In genomic region chr10:23674633-23675515, GRCm38 (mm10) we compare ENCODE assay signal across 8 mouse cellular contexts.
DNase-seq lines count a peak whose midpoint lies in the region; ATAC-seq lines count a peak whose summit lies in the region.

No protein-coding gene starts in this region.

- intact Hi-C loops in left cerebral cortex, postnatal 14 days (cut with DNase I), result loop anchor here (10.0 kb wide), 1 partner anchor 560 kb away; no protein-coding TSS in a partner anchor
- intact Hi-C loops in heart, postnatal 10 days (cut with DNase I), result no loop called here

- WGBS in forebrain, embryonic 15.5 days, result 9% methylated on average over 16 of the region's 16 CpGs

- DNase-seq in kidney, postnatal 14 days, result peak; percentile 10
- DNase-seq in kidney, adult 11 months, result no peak
- DNase-seq in left cerebral cortex, postnatal 14 days (ENCODE audit: low spot score in 2 of 2), result peak; percentile 51
- DNase-seq in retina, postnatal 7 days (ENCODE audit: low read depth, low spot score), result peak; percentile 17
- no peak for DNase-seq in ovary, postnatal 10 days (ENCODE audit: low spot score)
- DNase-seq in heart, postnatal 10 days, result no peak

- H3K4me3 ChIP-seq in forebrain, embryonic 15.5 days, result peak overlapping the region; percentile 14

- peak overlapping the region; percentile 34 for H3K4me2 ChIP-seq in forebrain, embryonic 15.5 days (replicated peaks)

- no peaks in the 10 kb centered on the region for H3K27me3 ChIP-seq in forebrain, embryonic 15.5 days

- no peaks in the 10 kb centered on the region for H3K9me3 ChIP-seq in forebrain, embryonic 15.5 days

- H3K36me3 ChIP-seq in forebrain, embryonic 15.5 days, result no peaks in the 10 kb centered on the region

- H3K4me1 ChIP-seq in forebrain, embryonic 15.5 days, result peaks cover 14% of the 10 kb centered on the region

- H3K9ac ChIP-seq in forebrain, embryonic 15.5 days (replicated peaks), result peak overlapping the region; percentile 10; the same call in 1 of the 2 replicates

- ATAC-seq in forebrain, embryonic 15.5 days (replicated peaks), result peak; percentile 94
- no peak for ATAC-seq in megakaryocyte progenitor cell, adult 5-6 weeks (replicated peaks; ENCODE audit: poor library complexity)

- peak overlapping the region; percentile 79 for H3K27ac ChIP-seq in forebrain, embryonic 15.5 days (replicated peaks)

Comparison
In these comparisons a context has a peak if more than half of its experiments do, and no peak if none do; other contexts are left out.
1. DNase-seq: peak in kidney, postnatal 14 days (single experiment), left cerebral cortex, postnatal 14 days (2 of 2) and retina, postnatal 7 days (single experiment); none in kidney, adult 11 months (single experiment), ovary, postnatal 10 days (single experiment) and heart, postnatal 10 days (0 of 2).